ENCODE assay signal across 9 mouse cellular contexts in genomic region chr15:81938246-81938645, GRCm38 (mm10). TPM values are rescaled to one million over a fixed set of nuclear protein-coding genes. Genes with fewer than 3 reads are reported as not detected.
DNase-seq lines count a peak whose midpoint lies in the region; ATAC-seq and TF ChIP-seq lines count a peak whose summit lies in the region.
"Had no signal": no experiment of that assay in that cellular context is flagged by ENCODE, and none has a peak within 500 bp of the region (broad histone marks: within the 10 kb centered on the region; RNA-seq: fewer than 3 reads in every experiment).

No protein-coding gene starts in this region.

- DNase-seq in spleen, adult 2 months (ENCODE audit: low read depth in 1 of 2, low spot score in 2 of 2), result peak in 1 of 2 experiments; percentile 53
- no peak for DNase-seq in spleen, adult 12 weeks (ENCODE audit: low spot score)
- peak; percentile 64 for DNase-seq in adrenal gland, postnatal 25 days
- peak; percentile 50 for DNase-seq in embryonic facial prominence, embryonic 14.5 days (ENCODE audit: low spot score)
- DNase-seq in hindbrain, postnatal 0 days (ENCODE audit: low spot score), result peak; percentile 81
- peak; percentile 54 for DNase-seq in stomach, postnatal 0 days (ENCODE audit: low spot score)
- DNase-seq in layer of hippocampus, adult 9-11 months, result no peak

- peak; percentile 76; the same call in 1 of the 2 replicates for TF ChIP-seq CTCF in spleen, adult 2 months (IDR thresholded peaks at IDR 0.05; ENCODE audit: extremely low read depth, insufficient read depth, insufficient read length, insufficient replicate concordance)
- TF ChIP-seq CTCF in hindbrain, postnatal 0 days (IDR thresholded peaks at IDR 0.05; ENCODE audit: low read depth), result peak; percentile 78
- peak; percentile 81 for TF ChIP-seq CTCF in stomach, postnatal 0 days (IDR thresholded peaks at IDR 0.05; ENCODE audit: low read depth)

- H3K9ac ChIP-seq in embryonic facial prominence, embryonic 14.5 days (ENCODE audit: low read depth, low read length), result no peak overlapping the region
- H3K9ac ChIP-seq in hindbrain, postnatal 0 days (replicated peaks; ENCODE audit: low read length), result peak overlapping the region; percentile 82
- no peak overlapping the region for H3K9ac ChIP-seq in stomach, postnatal 0 days (ENCODE audit: low read length)

- WGBS in spleen, adult 2 months, result 58% methylated on average over 2 of the region's 2 CpGs
- WGBS in embryonic facial prominence, embryonic 14.5 days, result 41% methylated on average over 2 of the region's 2 CpGs
- 29% methylated on average over 2 of the region's 2 CpGs for WGBS in hindbrain, postnatal 0 days
- WGBS in stomach, postnatal 0 days, result 37% methylated on average over 2 of the region's 2 CpGs

- H3K9me3 ChIP-seq in embryonic facial prominence, embryonic 14.5 days (ENCODE audit: control insufficient read depth, low read length), result no peaks in the 10 kb centered on the region
- H3K9me3 ChIP-seq in hindbrain, postnatal 0 days (ENCODE audit: low read length), result no peaks in the 10 kb centered on the region
- H3K9me3 ChIP-seq in stomach, postnatal 0 days (ENCODE audit: control insufficient read depth, low read length), result no peaks in the 10 kb centered on the region

- no peak overlapping the region for H3K4me3 ChIP-seq in spleen, adult 2 months (ENCODE audit: extremely low read depth, insufficient read depth, insufficient read length)
- H3K4me3 ChIP-seq in embryonic facial prominence, embryonic 14.5 days (ENCODE audit: low read depth, low read length), result no peak overlapping the region
- H3K4me3 ChIP-seq in hindbrain, postnatal 0 days (ENCODE audit: low read length), result peak overlapping the region; percentile 58
- H3K4me3 ChIP-seq in stomach, postnatal 0 days (ENCODE audit: low read depth, low read length), result no peak overlapping the region

- no peak for TF ChIP-seq POLR2A in spleen, adult 2 months (IDR thresholded peaks at IDR 0.05; ENCODE audit: low read depth, low read length)

- peak overlapping the region; percentile 79; the same call in 1 of the 2 replicates for H3K4me2 ChIP-seq in embryonic facial prominence, embryonic 14.5 days (ENCODE audit: low read depth, low read length)
- peak overlapping the region; percentile 60 for H3K4me2 ChIP-seq in hindbrain, postnatal 0 days (ENCODE audit: low read depth, low read length)
- H3K4me2 ChIP-seq in stomach, postnatal 0 days (replicated peaks; ENCODE audit: low read depth), result no peak overlapping the region

- H3K27ac ChIP-seq in spleen, adult 2 months (ENCODE audit: insufficient read depth, low read length), result no peak overlapping the region
- no peak overlapping the region for H3K27ac ChIP-seq in embryonic facial prominence, embryonic 14.5 days (replicated peaks; ENCODE audit: low read depth, low read length)
- H3K27ac ChIP-seq in hindbrain, postnatal 0 days, result peak overlapping the region; percentile 93
- H3K27ac ChIP-seq in stomach, postnatal 0 days (replicated peaks), result no peak overlapping the region

- no peaks in the 10 kb centered on the region for H3K36me3 ChIP-seq in spleen, adult 2 months (ENCODE audit: control insufficient read depth, insufficient read depth, low read length)
- H3K36me3 ChIP-seq in embryonic facial prominence, embryonic 14.5 days (ENCODE audit: control insufficient read depth, insufficient read depth, low read length), result no peaks in the 10 kb centered on the region
- H3K36me3 ChIP-seq in hindbrain, postnatal 0 days (ENCODE audit: insufficient read depth, low read length), result no peaks in the 10 kb centered on the region
- H3K36me3 ChIP-seq in stomach, postnatal 0 days (ENCODE audit: control insufficient read depth, insufficient read depth, low read length), result no peaks in the 10 kb centered on the region

- H3K27me3 ChIP-seq in spleen, adult 2 months (ENCODE audit: control insufficient read depth, insufficient read depth, low read length), result no peaks in the 10 kb centered on the region
- no peaks in the 10 kb centered on the region for H3K27me3 ChIP-seq in embryonic facial prominence, embryonic 14.5 days (replicated peaks; ENCODE audit: control insufficient read depth, insufficient read depth, low read length)
- no peaks in the 10 kb centered on the region for H3K27me3 ChIP-seq in hindbrain, postnatal 0 days (ENCODE audit: insufficient read depth, low read length)
- H3K27me3 ChIP-seq in stomach, postnatal 0 days (ENCODE audit: control insufficient read depth, insufficient read depth, low read length), result no peaks in the 10 kb centered on the region

- peaks cover 8% of the 10 kb centered on the region; the same call in 1 of the 2 replicates for H3K4me1 ChIP-seq in spleen, adult 2 months (ENCODE audit: control insufficient read depth, insufficient read depth, insufficient read length)
- peaks cover 15% of the 10 kb centered on the region for H3K4me1 ChIP-seq in embryonic facial prominence, embryonic 14.5 days (ENCODE audit: control insufficient read depth, insufficient read depth, low read length)
- peaks cover 14% of the 10 kb centered on the region for H3K4me1 ChIP-seq in hindbrain, postnatal 0 days (ENCODE audit: insufficient read depth, low read length)
- H3K4me1 ChIP-seq in stomach, postnatal 0 days (replicated peaks; ENCODE audit: control insufficient read depth, insufficient read depth), result peaks cover 2% of the 10 kb centered on the region; the same call in 1 of the 2 replicates

- no peak for ATAC-seq in embryonic facial prominence, embryonic 14.5 days (ENCODE audit: low read depth)
- no peak for ATAC-seq in hindbrain, postnatal 0 days
- peak; percentile 63 for ATAC-seq in megakaryocyte progenitor cell, adult 5-6 weeks (replicated peaks; ENCODE audit: poor library complexity)
- no peak for ATAC-seq in stomach, postnatal 0 days (ENCODE audit: low FRiP score, low TSS enrichment)

- no peak for TF ChIP-seq EP300 in stomach, postnatal 0 days (optimal IDR thresholded peaks at IDR 0.05)

RNA-seq across cellular contexts. Expression of gene Csdc2, which starts 1.7 kb away (rescaled TPM):
- polyA plus RNA-seq in spleen, adult 2 months (2012; rRNA removed), result 5.4 and 6.1 TPM in 2 replicates
- total RNA-seq in adrenal gland, postnatal 25 days (2021), result 9.9 and 20.0 TPM in 2 replicates
- polyA plus RNA-seq in embryonic facial prominence, embryonic 14.5 days (2014; fragmentation: Nextera tagmentation; extraction: Ambion mirVana), result 20.2 and 20.9 TPM in 2 replicates
- total RNA-seq in hindbrain, postnatal 0 days (2014; rRNA removed), result 178 and 188 TPM in 2 replicates
- 239 and 269 TPM in 2 replicates for polyA plus RNA-seq in hindbrain, postnatal 0 days (2015; fragmentation: Nextera tagmentation; extraction: Ambion mirVana)
- total RNA-seq in megakaryocyte progenitor cell, adult 5-6 weeks (2015), result not detected in 2 replicates
- not detected in 2 replicates for total RNA-seq in megakaryocyte progenitor cell, adult 5-6 weeks (2017)
- polyA plus RNA-seq in stomach, postnatal 0 days (2015; fragmentation: Nextera tagmentation; extraction: Ambion mirVana), result 9.5 and 9.7 TPM in 2 replicates

RNA-seq across cellular contexts. Expression of gene Polr3h, which starts 12.2 kb away (rescaled TPM):
- polyA plus RNA-seq in spleen, adult 2 months (2012; rRNA removed), result 8.6 and 11.1 TPM in 2 replicates
- total RNA-seq in adrenal gland, postnatal 25 days (2021), result 21.4 and 28.9 TPM in 2 replicates
- polyA plus RNA-seq in embryonic facial prominence, embryonic 14.5 days (2014; fragmentation: Nextera tagmentation; extraction: Ambion mirVana), result 70.4 and 72.6 TPM in 2 replicates
- 47.2 and 48.7 TPM in 2 replicates for total RNA-seq in hindbrain, postnatal 0 days (2014; rRNA removed)
- polyA plus RNA-seq in hindbrain, postnatal 0 days (2015; fragmentation: Nextera tagmentation; extraction: Ambion mirVana), result 98.7 and 101 TPM in 2 replicates
- total RNA-seq in megakaryocyte progenitor cell, adult 5-6 weeks (2015), result 14.0 and 17.1 TPM in 2 replicates
- total RNA-seq in megakaryocyte progenitor cell, adult 5-6 weeks (2017), result 37.6 and 37.7 TPM in 2 replicates
- polyA plus RNA-seq in stomach, postnatal 0 days (2015; fragmentation: Nextera tagmentation; extraction: Ambion mirVana), result 65.6 and 66.4 TPM in 2 replicates

RNA-seq across cellular contexts. Expression of gene Pmm1, which starts 22.5 kb away (rescaled TPM):
- 18.2 and 28.1 TPM in 2 replicates for polyA plus RNA-seq in spleen, adult 2 months (2012; rRNA removed)
- 70.2 and 103 TPM in 2 replicates for total RNA-seq in adrenal gland, postnatal 25 days (2021)
- 43.0 and 43.5 TPM in 2 replicates for polyA plus RNA-seq in embryonic facial prominence, embryonic 14.5 days (2014; fragmentation: Nextera tagmentation; extraction: Ambion mirVana)
- total RNA-seq in hindbrain, postnatal 0 days (2014; rRNA removed), result 123 and 164 TPM in 2 replicates
- 140 and 142 TPM in 2 replicates for polyA plus RNA-seq in hindbrain, postnatal 0 days (2015; fragmentation: Nextera tagmentation; extraction: Ambion mirVana)
- 22.9 and 23.0 TPM in 2 replicates for total RNA-seq in megakaryocyte progenitor cell, adult 5-6 weeks (2015)
- 13.2 and 17.0 TPM in 2 replicates for total RNA-seq in megakaryocyte progenitor cell, adult 5-6 weeks (2017)
- 32.2 and 35.8 TPM in 2 replicates for polyA plus RNA-seq in stomach, postnatal 0 days (2015; fragmentation: Nextera tagmentation; extraction: Ambion mirVana)

RNA-seq across cellular contexts. Expression of gene 1700029P11Rik, which starts 42.1 kb away (rescaled TPM):
- polyA plus RNA-seq in spleen, adult 2 months (2012; rRNA removed), result not detected in 2 replicates
- not detected in 2 replicates for total RNA-seq in adrenal gland, postnatal 25 days (2021)
- not detected in 2 replicates for polyA plus RNA-seq in embryonic facial prominence, embryonic 14.5 days (2014; fragmentation: Nextera tagmentation; extraction: Ambion mirVana)
- total RNA-seq in hindbrain, postnatal 0 days (2014; rRNA removed), result not detected in 2 replicates
- polyA plus RNA-seq in hindbrain, postnatal 0 days (2015; fragmentation: Nextera tagmentation; extraction: Ambion mirVana), result not detected in 2 replicates
- total RNA-seq in megakaryocyte progenitor cell, adult 5-6 weeks (2015), result not detected in 2 replicates
- total RNA-seq in megakaryocyte progenitor cell, adult 5-6 weeks (2017), result not detected in 2 replicates
- polyA plus RNA-seq in stomach, postnatal 0 days (2015; fragmentation: Nextera tagmentation; extraction: Ambion mirVana), result not detected in 2 replicates
- total RNA-seq: heart, postnatal 36 days had no signal

RNA-seq across cellular contexts. Expression of gene Xrcc6, which starts 49.4 kb away (rescaled TPM):
- 11.8 TPM in 2 replicates for polyA plus RNA-seq in spleen, adult 2 months (2012; rRNA removed)
- total RNA-seq in adrenal gland, postnatal 25 days (2021), result 81.4 and 102 TPM in 2 replicates
- 68.4 and 68.8 TPM in 2 replicates for polyA plus RNA-seq in embryonic facial prominence, embryonic 14.5 days (2014; fragmentation: Nextera tagmentation; extraction: Ambion mirVana)
- total RNA-seq in hindbrain, postnatal 0 days (2014; rRNA removed), result 18.5 and 20.1 TPM in 2 replicates
- polyA plus RNA-seq in hindbrain, postnatal 0 days (2015; fragmentation: Nextera tagmentation; extraction: Ambion mirVana), result 30.9 and 35.3 TPM in 2 replicates
- total RNA-seq in megakaryocyte progenitor cell, adult 5-6 weeks (2015), result 75.3 and 108 TPM in 2 replicates
- total RNA-seq in megakaryocyte progenitor cell, adult 5-6 weeks (2017), result 135 and 249 TPM in 2 replicates
- polyA plus RNA-seq in stomach, postnatal 0 days (2015; fragmentation: Nextera tagmentation; extraction: Ambion mirVana), result 30.4 and 31.2 TPM in 2 replicates

Comparison
In these comparisons a context has a peak if more than half of its experiments do, and no peak if none do; other contexts are left out.
1. DNase-seq: peak in adrenal gland, postnatal 25 days (single experiment), embryonic facial prominence, embryonic 14.5 days (single experiment), hindbrain, postnatal 0 days (single experiment) and stomach, postnatal 0 days (single experiment); none in spleen, adult 12 weeks (single experiment) and layer of hippocampus, adult 9-11 months (single experiment).
2. RNA of gene Csdc2, which starts 1.7 kb away (polyA plus RNA-seq): 239 to 269 TPM in hindbrain, postnatal 0 days; 20.2 to 20.9 TPM in embryonic facial prominence, embryonic 14.5 days, 9.5 to 9.7 TPM in stomach, postnatal 0 days and 5.4 to 6.1 TPM in spleen, adult 2 months; every median in the first group is over 10 times any median in the second.
3. Peak in every context shown above with its lines, with median percentiles within 50 percentile points of each other: CTCF ChIP-seq.